Mouse (Mus musculus) limb, embryonic 14.5 days (tissue): ENCODE results near the gene AI481877. TPM values are rescaled to one million over a fixed set of nuclear protein-coding genes. Genes with fewer than 3 reads are reported as not detected.

ENCODE experiments used
- ATAC-seq: fragments of 200-750 bp; cut with Nextera tagmentation; 2 replicates; pipeline ENCODE4 v1.8.0; 2017; ENCODE audit warnings: low read depth, moderate number of reproducible peaks, moderate TSS enrichment; ENCODE audit not compliant: low FRiP score
- DNase-seq: peaks from one replicate; pipeline ENCODE4 v3.0.0-alpha.2; 2015; ENCODE audit warnings: low spot score
- H3K27ac ChIP-seq: fragments of 300-500 bp; sonication (generic); replicated peaks from 2 replicates; pipeline ENCODE4 v1.5.1; 2014; ENCODE audit warnings: low read depth, mild to moderate bottlenecking, low read length, moderate library complexity, mixed read lengths
- H3K27me3 ChIP-seq: fragments of 300-500 bp; sonication (generic); 2 replicates; pipeline ENCODE4 v1.6.1; 2014; ENCODE audit warnings: low read length, mixed read lengths; ENCODE audit not compliant: control insufficient read depth, insufficient read depth
- H3K36me3 ChIP-seq: fragments of 300-500 bp; sonication (generic); 2 replicates; pipeline ENCODE4 v1.6.1; 2014; ENCODE audit warnings: mild to moderate bottlenecking, low read length, moderate library complexity, mixed read lengths; ENCODE audit not compliant: control insufficient read depth, insufficient read depth
- H3K4me1 ChIP-seq: fragments of 300-500 bp; sonication (generic); 2 replicates; pipeline ENCODE4 v1.6.1; 2014; ENCODE audit warnings: antibody characterized with exemption, low read length, mixed read lengths; ENCODE audit not compliant: control insufficient read depth, insufficient read depth
- H3K4me2 ChIP-seq: fragments of 300-500 bp; sonication (generic); replicated peaks from 2 replicates; pipeline ENCODE4 v1.6.1; 2014; ENCODE audit warnings: low read depth, mild to moderate bottlenecking, low read length, moderate library complexity; ENCODE audit not compliant: severe bottlenecking
- H3K4me3 ChIP-seq: fragments of 300-500 bp; sonication (generic); replicated peaks from 2 replicates; pipeline ENCODE4 v1.5.1; 2014; ENCODE audit warnings: low read length
- H3K9ac ChIP-seq: fragments of 300-500 bp; sonication (generic); 2 replicates; pipeline ENCODE4 v1.6.1; 2014; ENCODE audit warnings: mild to moderate bottlenecking, low read depth, low read length, moderate library complexity; ENCODE audit not compliant: severe bottlenecking
- H3K9me3 ChIP-seq: fragments of 300-500 bp; sonication (generic); 2 replicates; pipeline ENCODE4 v1.6.1; 2016; ENCODE audit warnings: low read length; ENCODE audit not compliant: control insufficient read depth
- POLR2A ChIP-seq: fragments of 200-500 bp; IDR thresholded peaks from 2 replicates; pipeline ENCODE4 v1.8.0; 2012; ENCODE audit warnings: inconsistent platforms, mild to moderate bottlenecking, moderate library complexity, borderline replicate concordance; ENCODE audit not compliant: insufficient read depth, insufficient read length; ENCODE audit errors: extremely low read depth
- WGBS: fragments of 180-500 bp; shearing (Covaris S2); extraction: QIAGEN DNeasy Blood & Tissue Kit; methylation state at CpG from one replicate; pipeline ENCODE4 v1.1.7; 2014; 5-methylcytosine and 5-hydroxymethylcytosine counted together
- polyA plus RNA-seq, 2 experiments: library from polyadenylated mRNA; depleted of rRNA in 1 of 2; stranded (reverse) in 1 of 2; unstranded in 1 of 2; fragments of >200 nt; fragmentation: Nextera tagmentation in 1 of 2; extraction: Ambion mirVana in 1 of 2; gene quantifications; 2 replicates each; pipeline versions ENCODE4 v1.2.1 to v1.2.3; 2012 to 2014

AI481877 gene
- polyA plus RNA-seq, 2 experiments: not detected

- peak; percentile 98 for ATAC-seq
- TF ChIP-seq POLR2A: peak; percentile 84; the same call in 1 of the 2 replicates
- WGBS: 1% methylated on average over 58 of the region's 89 CpGs
- no peaks in the 10 kb centered on the region for H3K9me3 ChIP-seq
- peak; percentile 93 for DNase-seq
- no peaks in the 10 kb centered on the region for H3K36me3 ChIP-seq
- H3K27ac ChIP-seq: peak within 1 kb of the TSS; percentile 74
- no peaks in the 10 kb centered on the region for H3K27me3 ChIP-seq
- H3K4me1 ChIP-seq: peaks cover 18% of the 10 kb centered on the region
- H3K4me2 ChIP-seq: peak within 1 kb of the TSS; percentile 81
- peak within 1 kb of the TSS; percentile 93 for H3K9ac ChIP-seq
- H3K4me3 ChIP-seq: peak within 1 kb of the TSS; percentile 99
Measured at GRCm38 (mm10) chr4:59002948-59003805, 135.6 kb downstream of the AI481877 start, which contains the start of gene Gm20503. TSS of gene Gm20503 (plus strand) at chr4:59003210.

DNA sequence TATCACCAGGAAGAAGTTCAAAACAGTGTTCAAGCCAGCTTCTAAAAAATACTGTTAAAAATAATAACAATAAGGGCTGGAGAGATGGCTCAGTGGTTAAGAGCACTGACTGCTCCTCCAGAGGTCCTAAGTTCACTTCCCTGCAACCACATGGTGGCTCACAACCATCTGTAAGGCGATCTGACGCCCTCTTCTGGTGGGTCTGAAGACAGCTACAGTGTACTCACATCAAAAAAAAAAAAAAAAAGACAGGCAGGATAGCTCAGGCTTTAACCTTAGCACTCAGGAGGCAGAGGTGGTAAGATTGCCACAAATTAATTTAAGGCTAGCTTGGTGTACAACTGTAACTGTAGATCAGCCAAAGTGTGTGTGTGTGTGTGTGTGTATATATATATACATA lies 138.2 kb downstream of the AI481877 start:
- no peak for DNase-seq
- 0% methylated on average over 2 of the region's 2 CpGs for WGBS
- H3K27ac ChIP-seq: no peak overlapping the region
- no peak for ATAC-seq
- no peaks in the 10 kb centered on the region for H3K9me3 ChIP-seq
- H3K4me3 ChIP-seq: no peak overlapping the region
- no peak overlapping the region for H3K9ac ChIP-seq
- no peak for TF ChIP-seq POLR2A
- no peaks in the 10 kb centered on the region for H3K27me3 ChIP-seq
- H3K4me1 ChIP-seq: peaks cover 11% of the 10 kb centered on the region; the same call in 1 of the 2 replicates
- H3K4me2 ChIP-seq: no peak overlapping the region
- no peaks in the 10 kb centered on the region for H3K36me3 ChIP-seq

- H3K27me3 ChIP-seq: no peaks in the 10 kb centered on the region
- H3K36me3 ChIP-seq: no peaks in the 10 kb centered on the region
- H3K4me1 ChIP-seq: peaks cover 2% of the 10 kb centered on the region; the same call in 1 of the 2 replicates
- DNase-seq (peak; percentile 71), ATAC-seq (no peak)
- TF ChIP-seq POLR2A: no peak
- no peak overlapping the region for H3K27ac ChIP-seq
- H3K9ac ChIP-seq: no peak overlapping the region
- H3K4me2 ChIP-seq: no peak overlapping the region
- 5% methylated on average over 2 of the region's 2 CpGs for WGBS
- H3K9me3 ChIP-seq: no peaks in the 10 kb centered on the region
- H3K4me3 ChIP-seq: no peak overlapping the region
Measured at GRCm38 (mm10) chr4:58999686-59000085, 139.1 kb downstream of the AI481877 start.

- WGBS: 91% methylated on average over 1 of the region's 1 CpGs
- Histone ChIP-seq H3K4me3 (no peak overlapping the region), H3K4me1 (no peaks in the 10 kb centered on the region), H3K4me2 (no peak overlapping the region), H3K27me3 (no peaks in the 10 kb centered on the region), H3K36me3 (no peaks in the 10 kb centered on the region), H3K9ac (no peak overlapping the region), H3K9me3 (no peaks in the 10 kb centered on the region), H3K27ac (no peak overlapping the region)
- TF ChIP-seq POLR2A: no peak
- ATAC-seq (no peak), DNase-seq (no peak)
Measured at GRCm38 (mm10) chr4:58998688-58999087, 140.1 kb downstream of the AI481877 start.

DNA sequence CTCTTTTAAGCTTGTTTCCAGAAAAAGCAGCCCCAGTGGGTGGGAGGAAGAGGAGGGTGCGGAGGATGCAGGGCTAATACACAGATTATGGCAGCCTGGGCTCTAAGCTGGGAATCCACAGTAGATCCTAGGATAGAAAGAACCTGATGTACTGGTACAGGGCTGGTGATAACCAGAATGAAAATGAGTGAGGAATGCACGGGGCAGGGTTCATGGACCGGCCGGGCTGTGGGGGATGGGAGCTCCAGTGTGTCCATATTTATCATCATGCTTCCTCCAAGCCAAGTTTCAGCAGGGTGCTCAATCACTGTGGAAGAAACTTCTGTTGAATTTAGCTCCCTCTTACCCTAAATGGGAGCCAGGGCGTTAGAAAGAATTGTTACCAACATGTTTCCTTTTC lies 141.7 kb downstream of the AI481877 start:
- no peak overlapping the region for H3K27ac ChIP-seq
- no peak overlapping the region for H3K9ac ChIP-seq
- H3K4me2 ChIP-seq: no peak overlapping the region
- H3K9me3 ChIP-seq: no peaks in the 10 kb centered on the region
- no peak for TF ChIP-seq POLR2A
- H3K4me3 ChIP-seq: no peak overlapping the region
- no peak for DNase-seq
- H3K36me3 ChIP-seq: no peaks in the 10 kb centered on the region
- H3K4me1 ChIP-seq: no peaks in the 10 kb centered on the region
- no peak for ATAC-seq
- 80% methylated on average over 5 of the region's 5 CpGs for WGBS
- H3K27me3 ChIP-seq: no peaks in the 10 kb centered on the region
